Mouse (Mus musculus) heart, embryonic 11.5 days (tissue): ENCODE measurements around the gene Uroc1. TPM values are rescaled to one million over a fixed set of nuclear protein-coding genes. Genes with fewer than 3 reads are reported as not detected.

Experiments used
- ATAC-seq: fragments of 200-750 bp; cut with Nextera tagmentation; replicated peaks from 2 replicates; pipeline ENCODE4 v1.8.0; 2017; ENCODE audit warnings: moderate library complexity; ENCODE audit not compliant: insufficient number of reproducible peaks, low FRiP score, low TSS enrichment
- H3K27ac ChIP-seq: fragments of 300-500 bp; sonication (generic); 2 replicates; pipeline ENCODE4 v1.5.1; 2014; ENCODE audit warnings: mild to moderate bottlenecking, low read depth, low read length
- H3K27me3 ChIP-seq: fragments of 300-500 bp; sonication (generic); 2 replicates; pipeline ENCODE4 v1.6.1; 2014; ENCODE audit warnings: mild to moderate bottlenecking, low read length, mixed read lengths; ENCODE audit not compliant: control insufficient read depth, insufficient read depth
- H3K36me3 ChIP-seq: fragments of 300-500 bp; sonication (generic); 2 replicates; pipeline ENCODE4 v1.6.1; 2014; ENCODE audit warnings: mild to moderate bottlenecking, low read length, moderate library complexity, mixed read lengths; ENCODE audit not compliant: control insufficient read depth, insufficient read depth
- H3K4me1 ChIP-seq: fragments of 300-500 bp; sonication (generic); 2 replicates; pipeline ENCODE4 v1.6.1; 2014; ENCODE audit warnings: low read length; ENCODE audit not compliant: control insufficient read depth, insufficient read depth
- H3K4me2 ChIP-seq: fragments of 300-500 bp; sonication (generic); 2 replicates; pipeline ENCODE4 v1.6.1; 2014; ENCODE audit warnings: mild to moderate bottlenecking, moderate library complexity
- H3K4me3 ChIP-seq: fragments of 300-500 bp; sonication (generic); 2 replicates; pipeline ENCODE4 v1.5.1; 2014; ENCODE audit warnings: low read depth, low read length
- H3K9ac ChIP-seq: fragments of 300-500 bp; sonication (generic); 2 replicates; pipeline ENCODE4 v1.6.1; 2014; ENCODE audit warnings: mild to moderate bottlenecking, low read depth, low read length, moderate library complexity
- H3K9me3 ChIP-seq: fragments of 300-500 bp; sonication (generic); replicated peaks from 2 replicates; pipeline ENCODE4 v1.6.1; 2016; ENCODE audit warnings: low read length; ENCODE audit not compliant: control insufficient read depth
- WGBS: fragments of 180-500 bp; shearing (Covaris S2); extraction: QIAGEN DNeasy Blood & Tissue Kit; methylation state at CpG from one replicate; pipeline ENCODE4 v1.1.7; 2014; ENCODE audit not compliant: insufficient replicate concordance; 5-methylcytosine and 5-hydroxymethylcytosine counted together
- polyA plus RNA-seq: library from polyadenylated mRNA; unstranded; fragments of >200 nt; fragmentation: Nextera tagmentation; extraction: Ambion mirVana; gene quantifications from 2 replicates; pipeline ENCODE4 v1.2.1, GENCODE M21; 2014

The Uroc1 gene
- polyA plus RNA-seq, 1 experiment from 2014 or later: not detected

GRCm38 (mm10) chr6:90395751-90396150 is 62.7 kb downstream of the Uroc1 start:
- Histone ChIP-seq H3K4me3 (no peak overlapping the region), H3K4me1 (0 out of 2 replicates have a peak, but pooled peaks cover 2% of the 10 kb centered on the region), H3K9ac (no peak overlapping the region), H3K36me3 (no peaks in the 10 kb centered on the region), H3K4me2 (no peak overlapping the region), H3K27ac (no peak overlapping the region), H3K27me3 (no peaks in the 10 kb centered on the region), H3K9me3 (no peaks in the 10 kb centered on the region)
- no peak for ATAC-seq
- WGBS: 87% methylated on average over 2 of the region's 2 CpGs

GRCm38 (mm10) chr6:90397291-90397690 is 64.2 kb downstream of the Uroc1 start:
- WGBS: 87% methylated on average over 3 of the region's 3 CpGs
- H3K4me1 ChIP-seq: 0 out of 2 replicates have a peak, but pooled peaks cover 2% of the 10 kb centered on the region
- no peaks in the 10 kb centered on the region for H3K9me3 ChIP-seq
- no peak for ATAC-seq
- no peak overlapping the region for H3K4me2 ChIP-seq
- no peaks in the 10 kb centered on the region for H3K36me3 ChIP-seq
- H3K27me3 ChIP-seq: no peaks in the 10 kb centered on the region
- no peak overlapping the region for H3K4me3 ChIP-seq
- no peak overlapping the region for H3K27ac ChIP-seq
- H3K9ac ChIP-seq: no peak overlapping the region

- Histone ChIP-seq H3K36me3 (no peaks in the 10 kb centered on the region), H3K27me3 (no peaks in the 10 kb centered on the region)
- ATAC-seq: no peak
Measured at GRCm38 (mm10) chr6:90408632-90409031, 75.5 kb downstream of the Uroc1 start.

GRCm38 (mm10) chr6:90410972-90411371 is 77.9 kb downstream of the Uroc1 start:
- no peaks in the 10 kb centered on the region for H3K9me3 ChIP-seq
- ATAC-seq: no peak
- no peaks in the 10 kb centered on the region for H3K4me1 ChIP-seq
- no peaks in the 10 kb centered on the region for H3K27me3 ChIP-seq
- 59% methylated on average over 1 of the region's 1 CpGs for WGBS
- H3K4me2 ChIP-seq: no peak overlapping the region
- no peak overlapping the region for H3K4me3 ChIP-seq
- no peaks in the 10 kb centered on the region for H3K36me3 ChIP-seq
- H3K27ac ChIP-seq: no peak overlapping the region
- no peak overlapping the region for H3K9ac ChIP-seq

More at GRCm38 (mm10) chr6:90408632-90409031, 75.5 kb downstream of the Uroc1 start:
- Histone ChIP-seq H3K4me3 (no peak overlapping the region), H3K27ac (no peak overlapping the region), H3K9ac (no peak overlapping the region), H3K4me1 (no peaks in the 10 kb centered on the region), H3K4me2 (no peak overlapping the region), H3K9me3 (no peaks in the 10 kb centered on the region)

GRCm38 (mm10) chr6:90411926-90412325 is 78.8 kb downstream of the Uroc1 start:
- Histone ChIP-seq H3K4me2 (no peak overlapping the region), H3K4me1 (no peaks in the 10 kb centered on the region), H3K9me3 (no peaks in the 10 kb centered on the region), H3K36me3 (no peaks in the 10 kb centered on the region), H3K27ac (no peak overlapping the region), H3K9ac (no peak overlapping the region), H3K4me3 (no peak overlapping the region), H3K27me3 (no peaks in the 10 kb centered on the region)
- 71% methylated on average over 7 of the region's 7 CpGs for WGBS
- no peak for ATAC-seq

Other genes with a start within 250 kb of the Uroc1 start
- gene Vmn1r50, start 231.9 kb upstream of the Uroc1 start, polyA plus RNA-seq: not detected in 2 replicates
- gene Vmn1r51, start 210.7 kb upstream of the Uroc1 start, polyA plus RNA-seq: not detected in 2 replicates
- not detected in 2 replicates for gene Vmn1r52, start 158.5 kb upstream of the Uroc1 start, polyA plus RNA-seq
- gene V1ra8, start 130.5 kb upstream of the Uroc1 start, polyA plus RNA-seq: not detected in 2 replicates
- not detected in 2 replicates for gene Vmn1r53, start 108.8 kb upstream of the Uroc1 start, polyA plus RNA-seq
- gene Vmn1r54, start 87.0 kb upstream of the Uroc1 start, polyA plus RNA-seq: not detected in 2 replicates
- not detected in 2 replicates for gene BC048671, start 32.1 kb upstream of the Uroc1 start, polyA plus RNA-seq
- gene Chst13, start 8.1 kb upstream of the Uroc1 start, polyA plus RNA-seq: 0.25 and 0.30 TPM in 2 replicates
- gene Zxdc, start 36.2 kb downstream of the Uroc1 start, polyA plus RNA-seq: 5.3 and 5.6 TPM in 2 replicates
- 0.15 TPM in 1 of 2 replicates, not detected in the other for gene Cfap100, start 95.5 kb downstream of the Uroc1 start, polyA plus RNA-seq
- 6.0 and 6.2 TPM in 2 replicates for gene Klf15, start 129.3 kb downstream of the Uroc1 start, polyA plus RNA-seq
- 1.00 and 1.2 TPM in 2 replicates for gene Aldh1l1, start 153.1 kb downstream of the Uroc1 start, polyA plus RNA-seq